Mouse (Mus musculus): ENCODE measurements around the gene Sufu.

The Sufu gene

GRCm38 (mm10) chr19:46434591-46434990 lies 37.9 kb downstream of the Sufu start:
- DNase-seq: no peak

- DNase-seq: no peak
Observed at GRCm38 (mm10) chr19:46435492-46435891, 38.8 kb downstream of the Sufu start.

GRCm38 (mm10) chr19:46443509-46443908 lies 46.8 kb downstream of the Sufu start:
- DNase-seq: no peak

GRCm38 (mm10) chr19:46444209-46444608 lies 47.5 kb downstream of the Sufu start:
- DNase-seq: peak; percentile 81

GRCm38 (mm10) chr19:46445641-46446040 lies 48.9 kb downstream of the Sufu start:
- no peak for DNase-seq

GRCm38 (mm10) chr19:46446436-46447020 lies 49.8 kb downstream of the Sufu start:
- no peak for DNase-seq

GRCm38 (mm10) chr19:46447110-46447509 lies 50.4 kb downstream of the Sufu start:
- no peak for DNase-seq

GRCm38 (mm10) chr19:46447911-46448310 lies 51.2 kb downstream of the Sufu start:
- DNase-seq: no peak

- DNase-seq: no peak
Observed at GRCm38 (mm10) chr19:46449261-46450005, 52.7 kb downstream of the Sufu start.

GRCm38 (mm10) chr19:46452052-46452827 lies 55.5 kb downstream of the Sufu start:
- DNase-seq: peak; percentile 65

- DNase-seq: no peak
Observed at GRCm38 (mm10) chr19:46452916-46453315, 56.2 kb downstream of the Sufu start.

GRCm38 (mm10) chr19:46454126-46454880 lies 57.6 kb downstream of the Sufu start:
- peak; percentile 26 for DNase-seq

GRCm38 (mm10) chr19:46455032-46455431 lies 58.3 kb downstream of the Sufu start:
- DNase-seq: peak; percentile 33

- DNase-seq: no peak
Observed at GRCm38 (mm10) chr19:46455556-46455955, 58.9 kb downstream of the Sufu start.

- no peak for DNase-seq
Observed at GRCm38 (mm10) chr19:46456018-46456735, 59.5 kb downstream of the Sufu start.

- DNase-seq: no peak
Observed at GRCm38 (mm10) chr19:46457798-46458197, 61.1 kb downstream of the Sufu start.

- no peak for DNase-seq
Observed at GRCm38 (mm10) chr19:46459256-46459655, 62.6 kb downstream of the Sufu start.

- no peak for DNase-seq
Observed at GRCm38 (mm10) chr19:46459889-46460288, 63.2 kb downstream of the Sufu start.

- no peak for DNase-seq
Observed at GRCm38 (mm10) chr19:46462574-46462973, 65.9 kb downstream of the Sufu start.

- DNase-seq: no peak
Observed at GRCm38 (mm10) chr19:46463446-46463845, 66.8 kb downstream of the Sufu start.

- peak; percentile 53 for DNase-seq
Observed at GRCm38 (mm10) chr19:46466160-46466559, 69.5 kb downstream of the Sufu start.

- no peak for DNase-seq
Observed at GRCm38 (mm10) chr19:46467051-46467503, 70.4 kb downstream of the Sufu start.
